Mouse (Mus musculus): ENCODE measurements at regions not wholly inside any gene's neighbourhood (a gene's known extent, or its start where the extent isn't known, plus 50 kb on each side); places are given as distances from the start of the nearest gene placed in this dataset.

DNA sequence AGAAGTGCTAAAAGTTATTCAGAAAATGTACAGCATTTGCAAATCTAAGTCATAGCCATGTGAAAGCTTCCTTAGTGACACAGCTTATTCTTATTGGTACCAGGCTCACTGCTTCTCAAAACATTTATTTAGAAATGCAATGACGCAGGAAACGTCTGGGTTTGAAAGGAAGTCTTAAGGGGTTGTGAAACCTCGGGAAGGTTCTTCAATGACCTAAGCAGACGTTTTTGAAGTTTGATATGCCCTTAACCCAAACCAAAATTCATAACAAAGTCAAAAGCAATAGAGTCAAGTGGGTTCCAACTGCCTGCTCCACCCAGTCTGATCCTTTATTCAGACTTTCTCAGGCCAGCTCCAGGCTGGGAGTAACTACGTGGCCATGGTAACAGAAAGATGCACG, 99.2 kb upstream of the Irx5 start:
- TF ChIP-seq CTCF (IDR thresholded peaks at IDR 0.05; ENCODE audit: low read depth, low read length) (no peak), TAL1 (conservative IDR thresholded peaks at IDR 0.05; ENCODE audit: low read depth, low read length) (no peak), GATA1 (IDR thresholded peaks at IDR 0.05; ENCODE audit: borderline replicate concordance, low read length) (no peak), POLR2AphosphoS5 (IDR thresholded peaks at IDR 0.05; ENCODE audit: insufficient replicate concordance, low read depth, low read length) (no peak)
